Mouse (Mus musculus): Measurements from ENCODE around the gene Hnrnpf. TPM values are rescaled to one million over a fixed set of nuclear protein-coding genes. Genes with fewer than 3 reads are reported as not detected.

Gene Hnrnpf
- polyA plus RNA-seq (2015; fragmentation: Illumina TruSeq; extraction: RNeasy Lipid Tissue Mini Kit (QIAGEN cat#74804); ENCODE audit: insufficient read depth, low replicate concordance), result 950 TPM

DNA sequence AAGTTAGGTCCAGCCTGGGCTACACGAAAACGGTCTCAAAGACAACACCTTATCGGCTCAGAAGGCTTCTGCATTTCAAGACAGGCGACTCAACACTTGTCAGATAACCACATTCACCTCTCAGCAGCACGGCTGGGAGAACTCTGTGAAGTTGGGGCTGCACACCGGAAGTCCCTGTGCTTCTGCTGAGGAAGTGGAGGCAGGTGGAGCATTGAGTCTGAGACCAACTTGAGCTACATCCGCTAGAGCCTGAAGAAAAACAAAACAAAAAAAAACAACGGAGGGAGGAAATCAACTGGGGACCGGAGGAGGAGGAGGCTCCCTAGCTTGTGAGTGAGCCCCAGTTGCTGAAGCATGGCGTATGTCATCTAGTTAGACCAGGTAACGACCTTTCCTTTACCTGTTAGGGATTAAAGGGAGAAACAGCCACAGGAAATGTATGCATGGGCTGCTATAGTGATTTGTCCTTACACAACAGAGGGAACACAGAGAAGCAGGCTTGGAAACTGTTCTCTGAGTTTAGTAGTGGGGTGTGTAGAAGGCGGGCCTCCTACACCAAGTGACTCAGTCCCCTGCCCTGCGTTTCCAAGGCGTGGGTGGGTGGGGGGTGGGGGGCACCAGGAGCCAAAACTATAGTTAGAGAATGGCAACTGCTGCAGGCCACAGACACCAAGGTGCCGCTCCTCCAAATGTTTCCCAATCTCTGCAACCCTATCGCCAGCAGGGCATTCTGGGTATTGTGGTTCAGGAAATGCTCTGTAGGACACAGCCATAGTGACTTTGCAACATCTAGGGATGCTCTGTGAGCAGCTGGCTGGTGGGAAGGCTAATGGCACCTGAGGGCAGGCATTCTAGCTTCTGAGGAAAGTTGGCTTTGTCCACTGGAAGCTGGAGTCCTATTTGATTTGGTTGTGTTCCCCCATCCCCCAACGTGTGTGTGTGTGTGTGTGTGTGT, at the start of gene Hnrnpf:
Hnrnpf (plus strand) TSS at position 199 of the 955 bp plus-strand sequence.

DNA sequence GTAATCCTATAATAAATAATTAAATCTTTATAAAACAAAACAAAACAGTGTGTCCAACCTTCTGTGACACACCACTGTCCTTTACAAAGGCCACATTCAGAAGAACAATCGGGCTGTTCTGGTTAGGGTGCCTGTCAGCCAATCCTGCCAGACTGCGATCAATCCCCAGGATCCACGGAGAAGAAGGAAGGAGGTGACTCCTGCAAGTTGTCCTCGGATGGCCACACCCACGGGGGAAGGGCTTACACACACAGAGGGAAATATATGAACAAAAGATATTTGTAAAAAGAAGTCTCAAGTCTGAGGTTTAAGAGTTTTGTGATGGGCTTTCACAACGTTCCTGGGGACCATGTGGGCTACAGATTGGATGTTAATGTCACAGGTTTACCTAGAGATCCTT, 38.3 kb upstream of the Hnrnpf start, which contains the start of gene Zfp239:
Zfp239 (plus strand) TSS at position 253 of the 400 bp plus-strand sequence.

DNA sequence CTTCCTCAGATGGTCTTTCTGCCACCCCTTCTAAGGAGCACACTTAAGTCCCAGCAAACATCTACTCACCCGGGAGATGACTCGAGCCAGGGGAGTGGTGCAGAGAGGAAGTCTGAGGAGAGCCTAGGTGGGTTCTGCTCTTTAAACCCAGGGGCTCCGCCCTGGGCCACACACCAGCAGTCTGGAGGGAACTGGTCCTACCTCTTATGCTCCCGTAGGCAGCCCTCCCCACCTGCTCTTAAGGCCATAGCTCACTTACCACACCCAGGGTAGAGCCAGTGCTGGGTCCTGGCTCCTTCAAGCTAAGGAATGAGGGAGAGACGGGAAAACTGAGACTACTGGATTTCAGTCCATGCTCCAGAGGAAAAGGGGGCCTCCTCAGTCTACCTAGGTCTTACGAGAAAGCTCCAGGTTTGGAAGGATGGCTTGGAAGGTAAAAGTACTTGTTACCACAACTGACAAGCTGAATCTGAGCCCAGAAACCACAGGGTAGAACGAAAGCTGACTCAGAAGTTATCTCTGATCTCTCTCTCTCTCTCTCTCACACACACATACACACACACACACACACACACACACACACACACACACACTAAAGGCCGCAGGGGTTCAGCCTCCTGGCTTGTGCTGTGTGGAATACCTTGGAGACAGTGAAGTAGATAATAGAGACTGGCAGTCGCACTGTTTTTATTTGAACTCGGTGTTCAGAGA, 37.3 kb downstream of the Hnrnpf start, which contains the start of gene Fxyd4:
Fxyd4 (minus strand) TSS at position 471 of the 711 bp plus-strand sequence.

Other genes with a start within 250 kb of the Hnrnpf start
- 21.3 TPM for gene Zfp637, start 59.1 kb upstream of the Hnrnpf start, polyA plus RNA-seq (2015; fragmentation: Illumina TruSeq; extraction: RNeasy Lipid Tissue Mini Kit (QIAGEN cat#74804); ENCODE audit: insufficient read depth, low replicate concordance)
- gene Zfp239, start 38.2 kb upstream of the Hnrnpf start, polyA plus RNA-seq (2015; fragmentation: Illumina TruSeq; extraction: RNeasy Lipid Tissue Mini Kit (QIAGEN cat#74804); ENCODE audit: insufficient read depth, low replicate concordance), result 5.6 TPM
- not detected for gene Fxyd4, start 37.4 kb downstream of the Hnrnpf start, polyA plus RNA-seq (2015; fragmentation: Illumina TruSeq; extraction: RNeasy Lipid Tissue Mini Kit (QIAGEN cat#74804); ENCODE audit: insufficient read depth, low replicate concordance)
- gene Rasgef1a, start 111.1 kb downstream of the Hnrnpf start, polyA plus RNA-seq (2015; fragmentation: Illumina TruSeq; extraction: RNeasy Lipid Tissue Mini Kit (QIAGEN cat#74804); ENCODE audit: insufficient read depth, low replicate concordance), result 1.7 TPM
- gene Csgalnact2, start 238.8 kb downstream of the Hnrnpf start, polyA plus RNA-seq (2015; fragmentation: Illumina TruSeq; extraction: RNeasy Lipid Tissue Mini Kit (QIAGEN cat#74804); ENCODE audit: insufficient read depth, low replicate concordance), result 37.5 TPM

All from spleen, adult 10 weeks (tissue).